Mouse (Mus musculus): ENCODE results near the gene Tbc1d5. TPM values are rescaled to one million over a fixed set of nuclear protein-coding genes. Genes with fewer than 3 reads are reported as not detected.

Gene Tbc1d5
- polyA plus RNA-seq, 1 experiment = 12.2 TPM

DNA sequence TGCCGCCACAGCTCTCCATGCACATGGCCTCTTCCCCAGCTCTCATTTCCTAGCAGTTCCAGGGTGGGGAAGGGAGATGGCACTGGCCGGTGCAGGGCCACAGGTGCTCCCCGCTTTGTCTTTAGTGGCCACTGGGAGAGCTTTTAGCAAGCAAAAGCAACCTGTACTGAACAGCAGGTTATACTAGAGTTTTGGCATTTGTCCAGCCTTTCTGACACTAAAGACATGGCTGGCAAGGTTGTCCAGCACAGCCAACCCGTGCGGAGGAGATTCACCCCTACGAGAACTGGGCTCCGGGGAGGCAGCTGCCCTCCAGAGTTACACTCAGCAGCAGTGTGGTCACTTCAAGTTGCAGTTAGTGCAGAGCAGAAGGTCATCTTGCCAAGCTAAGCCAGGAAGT, 445.8 kb downstream of the Tbc1d5 start:
- TF ChIP-seq POLR2A (IDR thresholded peaks at IDR 0.05; ENCODE audit: control insufficient read depth, extremely low read depth, insufficient read depth, low read length, poor library complexity) = no peak
- TF ChIP-seq CTCF (IDR thresholded peaks at IDR 0.05; ENCODE audit: borderline replicate concordance, control insufficient read depth, extremely low read depth, insufficient read depth, low read length, poor library complexity) = no peak
- WGBS = 96% methylated on average over 7 of the region's 7 CpGs
- H3K27me3 ChIP-seq (ENCODE audit: control insufficient read depth, insufficient read depth, low read length) = no peaks in the 10 kb centered on the region
- peaks cover 33% of the 10 kb centered on the region for H3K4me1 ChIP-seq (replicated peaks; ENCODE audit: control insufficient read depth, insufficient read depth, low read length)
- H3K27ac ChIP-seq (ENCODE audit: control insufficient read depth, insufficient read depth, low read length) = no peak overlapping the region
- DNase-seq = no peak
- no peaks in the 10 kb centered on the region for H3K36me3 ChIP-seq (ENCODE audit: control insufficient read depth, insufficient read depth, low read length)
- H3K4me3 ChIP-seq (ENCODE audit: control insufficient read depth, insufficient read depth, low read length) = no peak overlapping the region

DNA sequence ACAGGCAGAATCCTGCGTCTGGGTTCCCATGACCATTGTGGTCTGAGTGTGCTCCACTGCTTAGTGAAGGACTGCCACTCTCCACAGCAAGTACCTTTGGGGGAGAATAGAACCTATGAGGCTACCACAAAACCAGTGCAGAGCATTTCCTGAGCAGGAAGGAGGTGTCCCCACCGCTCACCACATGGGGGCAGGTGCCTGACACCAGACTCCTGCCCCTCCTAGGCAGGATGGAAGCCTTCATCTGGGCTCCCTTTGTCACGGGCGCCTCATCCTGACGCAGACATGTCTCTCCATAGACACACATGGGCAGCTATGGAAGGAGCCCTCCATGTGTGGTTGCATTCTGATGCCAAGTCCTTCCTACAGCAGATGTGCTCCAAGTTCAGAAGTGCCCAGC, 447.3 kb downstream of the Tbc1d5 start:
- no peak overlapping the region for H3K27ac ChIP-seq (ENCODE audit: control insufficient read depth, insufficient read depth, low read length)
- H3K36me3 ChIP-seq (ENCODE audit: control insufficient read depth, insufficient read depth, low read length) = no peaks in the 10 kb centered on the region
- peaks cover 33% of the 10 kb centered on the region for H3K4me1 ChIP-seq (replicated peaks; ENCODE audit: control insufficient read depth, insufficient read depth, low read length)
- 12% methylated on average over 5 of the region's 5 CpGs for WGBS
- no peak for TF ChIP-seq POLR2A (IDR thresholded peaks at IDR 0.05; ENCODE audit: control insufficient read depth, extremely low read depth, insufficient read depth, low read length, poor library complexity)
- peak; percentile 67; the same call in 1 of the 2 replicates for TF ChIP-seq CTCF (IDR thresholded peaks at IDR 0.05; ENCODE audit: borderline replicate concordance, control insufficient read depth, extremely low read depth, insufficient read depth, low read length, poor library complexity)
- H3K27me3 ChIP-seq (ENCODE audit: control insufficient read depth, insufficient read depth, low read length) = no peaks in the 10 kb centered on the region
- H3K4me3 ChIP-seq (ENCODE audit: control insufficient read depth, insufficient read depth, low read length) = no peak overlapping the region
- peak; percentile 61 for DNase-seq

DNA sequence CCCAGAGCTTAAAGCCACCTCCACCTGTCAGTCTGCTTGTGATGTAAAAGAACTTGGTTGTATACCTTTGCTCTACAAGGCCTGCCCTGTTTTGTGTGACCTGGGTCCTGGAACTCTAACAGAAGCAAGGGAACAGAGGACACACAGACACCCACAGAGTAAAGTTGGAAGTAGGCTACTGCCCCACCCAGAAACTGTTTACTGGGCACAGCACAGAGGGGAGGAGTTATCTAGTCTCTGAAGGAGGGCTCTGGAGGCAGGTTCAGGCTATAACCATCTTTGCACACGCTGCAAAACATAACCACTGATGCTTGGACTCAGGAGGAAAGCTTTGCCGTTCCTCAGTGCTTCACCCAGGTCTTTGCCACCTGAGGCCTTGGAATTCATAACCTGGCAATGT, 448.3 kb downstream of the Tbc1d5 start:
- Histone ChIP-seq H3K27ac (ENCODE audit: control insufficient read depth, insufficient read depth, low read length) (no peak overlapping the region; the same call in 1 of the 2 replicates), H3K4me3 (ENCODE audit: control insufficient read depth, insufficient read depth, low read length) (no peak overlapping the region), H3K36me3 (ENCODE audit: control insufficient read depth, insufficient read depth, low read length) (no peaks in the 10 kb centered on the region), H3K27me3 (ENCODE audit: control insufficient read depth, insufficient read depth, low read length) (no peaks in the 10 kb centered on the region), H3K4me1 (replicated peaks; ENCODE audit: control insufficient read depth, insufficient read depth, low read length) (peaks cover 27% of the 10 kb centered on the region)
- DNase-seq = no peak
- TF ChIP-seq POLR2A (IDR thresholded peaks at IDR 0.05; ENCODE audit: control insufficient read depth, extremely low read depth, insufficient read depth, low read length, poor library complexity) (no peak), CTCF (IDR thresholded peaks at IDR 0.05; ENCODE audit: borderline replicate concordance, control insufficient read depth, extremely low read depth, insufficient read depth, low read length, poor library complexity) (no peak)
- 86% methylated on average over 2 of the region's 2 CpGs for WGBS

DNA sequence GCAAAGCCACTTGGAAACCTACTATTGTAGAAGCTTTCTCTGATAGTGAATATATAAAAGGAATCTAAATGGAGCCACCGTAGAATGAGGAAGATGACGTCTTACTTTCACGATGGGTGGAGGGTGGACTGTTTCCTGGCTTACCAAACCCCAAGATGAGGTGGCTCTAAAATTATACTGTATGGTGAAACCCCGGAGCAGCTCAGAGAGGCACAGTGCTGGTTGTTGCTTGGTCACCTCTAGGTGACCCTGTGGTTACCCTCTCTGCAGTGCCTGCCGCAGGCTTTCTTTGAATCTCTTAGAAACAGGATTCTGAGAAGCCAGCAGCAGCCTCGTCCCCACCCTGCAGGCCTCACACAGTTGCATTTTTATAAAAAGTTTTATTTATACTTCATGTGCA, 449.6 kb downstream of the Tbc1d5 start:
- Histone ChIP-seq H3K27me3 (ENCODE audit: control insufficient read depth, insufficient read depth, low read length) (no peaks in the 10 kb centered on the region), H3K27ac (ENCODE audit: control insufficient read depth, insufficient read depth, low read length) (no peak overlapping the region), H3K36me3 (ENCODE audit: control insufficient read depth, insufficient read depth, low read length) (no peaks in the 10 kb centered on the region), H3K4me3 (ENCODE audit: control insufficient read depth, insufficient read depth, low read length) (no peak overlapping the region), H3K4me1 (replicated peaks; ENCODE audit: control insufficient read depth, insufficient read depth, low read length) (peaks cover 15% of the 10 kb centered on the region)
- no peak for DNase-seq
- TF ChIP-seq CTCF (IDR thresholded peaks at IDR 0.05; ENCODE audit: borderline replicate concordance, control insufficient read depth, extremely low read depth, insufficient read depth, low read length, poor library complexity) (no peak), POLR2A (IDR thresholded peaks at IDR 0.05; ENCODE audit: control insufficient read depth, extremely low read depth, insufficient read depth, low read length, poor library complexity) (no peak)
- WGBS = 19% methylated on average over 6 of the region's 6 CpGs

DNA sequence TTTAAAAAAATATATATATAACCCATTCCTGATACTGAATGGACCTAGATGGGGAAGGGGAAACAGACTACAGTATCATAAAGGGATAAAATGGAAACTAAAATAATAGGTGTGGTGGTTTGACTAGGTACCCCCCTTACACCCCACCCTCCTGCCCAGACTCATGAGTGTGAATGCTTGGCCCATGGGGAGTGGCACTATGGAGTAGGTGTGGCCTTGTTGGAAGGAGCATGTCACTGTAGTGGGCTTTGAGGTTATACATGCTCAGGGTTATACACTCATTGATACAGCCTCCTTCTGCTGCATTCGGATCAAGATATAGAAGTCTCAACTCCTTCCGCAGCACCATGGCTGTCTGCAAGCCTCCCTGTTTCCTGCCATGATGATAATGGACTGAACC, 450.1 kb downstream of the Tbc1d5 start:
- Histone ChIP-seq H3K27me3 (ENCODE audit: control insufficient read depth, insufficient read depth, low read length) (no peaks in the 10 kb centered on the region), H3K4me3 (ENCODE audit: control insufficient read depth, insufficient read depth, low read length) (no peak overlapping the region), H3K36me3 (ENCODE audit: control insufficient read depth, insufficient read depth, low read length) (no peaks in the 10 kb centered on the region), H3K4me1 (replicated peaks; ENCODE audit: control insufficient read depth, insufficient read depth, low read length) (peaks cover 15% of the 10 kb centered on the region), H3K27ac (ENCODE audit: control insufficient read depth, insufficient read depth, low read length) (no peak overlapping the region)
- TF ChIP-seq CTCF (IDR thresholded peaks at IDR 0.05; ENCODE audit: borderline replicate concordance, control insufficient read depth, extremely low read depth, insufficient read depth, low read length, poor library complexity) (no peak), POLR2A (IDR thresholded peaks at IDR 0.05; ENCODE audit: control insufficient read depth, extremely low read depth, insufficient read depth, low read length, poor library complexity) (no peak)
- 70% methylated on average over 2 of the region's 2 CpGs for WGBS
- DNase-seq = no peak

DNA sequence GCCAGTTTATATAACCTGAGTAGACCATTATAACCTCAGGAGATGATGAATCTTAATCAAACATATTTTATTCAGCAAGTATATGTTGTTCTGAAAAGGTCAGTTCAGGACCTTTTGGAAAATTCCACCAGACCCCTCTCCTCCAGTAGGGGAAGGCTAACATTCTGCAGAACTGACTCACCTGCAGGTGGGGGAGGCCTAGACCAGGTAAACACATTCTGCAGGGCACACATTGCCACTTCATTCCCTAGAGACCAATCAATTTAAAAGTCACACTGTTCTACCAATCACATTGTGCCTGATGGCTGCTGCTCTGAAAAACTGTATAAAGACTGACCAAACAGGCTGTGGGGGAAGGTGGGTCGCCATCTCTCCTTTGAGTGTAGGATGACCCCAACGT, 452.9 kb downstream of the Tbc1d5 start:
- H3K27ac ChIP-seq (ENCODE audit: control insufficient read depth, insufficient read depth, low read length) = no peak overlapping the region
- TF ChIP-seq CTCF (IDR thresholded peaks at IDR 0.05; ENCODE audit: borderline replicate concordance, control insufficient read depth, extremely low read depth, insufficient read depth, low read length, poor library complexity) = no peak
- no peak for TF ChIP-seq POLR2A (IDR thresholded peaks at IDR 0.05; ENCODE audit: control insufficient read depth, extremely low read depth, insufficient read depth, low read length, poor library complexity)
- H3K4me1 ChIP-seq (replicated peaks; ENCODE audit: control insufficient read depth, insufficient read depth, low read length) = peaks cover 4% of the 10 kb centered on the region; the same call in 1 of the 2 replicates
- no peak for DNase-seq
- H3K27me3 ChIP-seq (ENCODE audit: control insufficient read depth, insufficient read depth, low read length) = no peaks in the 10 kb centered on the region
- 91% methylated on average over 2 of the region's 2 CpGs for WGBS
- H3K36me3 ChIP-seq (ENCODE audit: control insufficient read depth, insufficient read depth, low read length) = no peaks in the 10 kb centered on the region
- H3K4me3 ChIP-seq (ENCODE audit: control insufficient read depth, insufficient read depth, low read length) = no peak overlapping the region

DNA sequence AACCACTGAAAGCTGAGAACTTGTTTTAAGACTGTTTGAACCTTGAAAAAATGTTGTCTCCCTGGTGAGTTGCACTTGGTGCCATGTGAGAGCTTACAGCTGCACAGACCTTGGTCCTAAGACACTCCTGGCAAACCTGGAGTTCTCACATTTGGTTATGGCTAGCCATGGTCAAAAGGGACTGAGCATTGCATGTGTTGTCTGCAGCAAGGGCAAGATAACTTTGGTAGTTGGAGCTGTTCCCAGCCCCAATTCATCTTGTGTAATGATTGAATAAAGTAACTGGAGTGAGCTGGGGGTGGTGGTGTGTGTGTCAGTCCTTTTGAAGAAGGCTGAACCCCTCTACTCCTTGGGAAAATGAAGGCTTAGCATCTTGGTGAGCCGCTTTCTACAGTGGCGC, 454.8 kb downstream of the Tbc1d5 start:
- Histone ChIP-seq H3K27me3 (ENCODE audit: control insufficient read depth, insufficient read depth, low read length) (no peaks in the 10 kb centered on the region), H3K27ac (ENCODE audit: control insufficient read depth, insufficient read depth, low read length) (no peak overlapping the region), H3K4me3 (ENCODE audit: control insufficient read depth, insufficient read depth, low read length) (no peak overlapping the region), H3K36me3 (ENCODE audit: control insufficient read depth, insufficient read depth, low read length) (no peaks in the 10 kb centered on the region), H3K4me1 (replicated peaks; ENCODE audit: control insufficient read depth, insufficient read depth, low read length) (no peaks in the 10 kb centered on the region)
- WGBS = 97% methylated on average over 2 of the region's 2 CpGs
- TF ChIP-seq CTCF (IDR thresholded peaks at IDR 0.05; ENCODE audit: borderline replicate concordance, control insufficient read depth, extremely low read depth, insufficient read depth, low read length, poor library complexity) = no peak
- no peak for TF ChIP-seq POLR2A (IDR thresholded peaks at IDR 0.05; ENCODE audit: control insufficient read depth, extremely low read depth, insufficient read depth, low read length, poor library complexity)
- no peak for DNase-seq

Data from thymus, adult 2 months (tissue).